Mouse (Mus musculus) midbrain, embryonic 16.5 days (tissue): ENCODE results near the gene Rgs11. TPM values are rescaled to one million over a fixed set of nuclear protein-coding genes. Genes with fewer than 3 reads are reported as not detected.

Source experiments
- ATAC-seq: fragments of 200-750 bp; cut with Nextera tagmentation; 2 replicates; pipeline ENCODE4 v1.8.0; 2017; ENCODE audit warnings: moderate TSS enrichment
- H3K27ac ChIP-seq: fragments of 300-500 bp; sonication (generic); 2 replicates; pipeline ENCODE4 v1.5.1; 2014; ENCODE audit warnings: mild to moderate bottlenecking, low read length, mixed read lengths
- H3K27me3 ChIP-seq: fragments of 300-500 bp; sonication (generic); 2 replicates; pipeline ENCODE4 v1.6.1; 2014; ENCODE audit warnings: low read depth, low read length, mixed read lengths; ENCODE audit not compliant: control insufficient read depth, insufficient read depth
- H3K36me3 ChIP-seq: fragments of 300-500 bp; sonication (generic); 2 replicates; pipeline ENCODE4 v1.6.1; 2014; ENCODE audit warnings: mild to moderate bottlenecking, low read length, moderate library complexity, mixed read lengths; ENCODE audit not compliant: control insufficient read depth, insufficient read depth
- H3K4me1 ChIP-seq: fragments of 300-500 bp; sonication (generic); 2 replicates; pipeline ENCODE4 v1.6.1; 2014; ENCODE audit warnings: mild to moderate bottlenecking, low read length, mixed read lengths; ENCODE audit not compliant: control insufficient read depth, insufficient read depth
- H3K4me2 ChIP-seq: fragments of 300-500 bp; sonication (generic); 2 replicates; pipeline ENCODE4 v1.6.1; 2014; ENCODE audit warnings: mild to moderate bottlenecking, low read length, mixed read lengths
- H3K4me3 ChIP-seq: fragments of 300-500 bp; sonication (generic); 2 replicates; pipeline ENCODE4 v1.5.1; 2014; ENCODE audit warnings: low read depth, mild to moderate bottlenecking, low read length, moderate library complexity, mixed read lengths
- H3K9ac ChIP-seq: fragments of 300-500 bp; sonication (generic); 2 replicates; pipeline ENCODE4 v1.6.1; 2014; ENCODE audit warnings: low read depth, low read length, mixed read lengths
- H3K9me3 ChIP-seq: fragments of 300-500 bp; sonication (generic); replicated peaks from 2 replicates; pipeline ENCODE4 v1.6.1; 2014; ENCODE audit warnings: mild to moderate bottlenecking, low read length, mixed read lengths; ENCODE audit not compliant: control insufficient read depth, poor library complexity, severe bottlenecking
- WGBS: fragments of 180-500 bp; shearing (Covaris S2); extraction: QIAGEN DNeasy Blood & Tissue Kit; methylation state at CpG from one replicate; pipeline ENCODE4 v1.1.7; 2014; 5-methylcytosine and 5-hydroxymethylcytosine counted together
- polyA plus RNA-seq: library from polyadenylated mRNA; unstranded; fragments of >200 nt; fragmentation: Nextera tagmentation; extraction: Ambion mirVana; gene quantifications from 2 replicates; pipeline ENCODE4 v1.2.1, GENCODE M21; 2015

Gene Rgs11
- polyA plus RNA-seq, 1 experiment from 2014 or later: 13.6 TPM

- 88% methylated on average over 7 of the region's 7 CpGs for WGBS
- no peak for ATAC-seq
- H3K4me3 ChIP-seq: no peak overlapping the region
Observed at GRCm38 (mm10) chr17:26212241-26212640, 9.5 kb downstream of the Rgs11 start.

GRCm38 (mm10) chr17:26212681-26213080 lies 9.9 kb downstream of the Rgs11 start:
- no peaks in the 10 kb centered on the region; the same call in 1 of the 2 replicates for H3K36me3 ChIP-seq
- H3K27me3 ChIP-seq: no peaks in the 10 kb centered on the region
- no peak overlapping the region for H3K4me3 ChIP-seq
- no peak overlapping the region for H3K9ac ChIP-seq
- no peaks in the 10 kb centered on the region for H3K4me1 ChIP-seq
- no peak overlapping the region for H3K4me2 ChIP-seq
- WGBS: 87% methylated on average over 11 of the region's 11 CpGs
- H3K27ac ChIP-seq: no peak overlapping the region
- H3K9me3 ChIP-seq: no peaks in the 10 kb centered on the region
- ATAC-seq: no peak

More at GRCm38 (mm10) chr17:26212241-26212640, 9.5 kb downstream of the Rgs11 start:
- no peak overlapping the region for H3K4me2 ChIP-seq
- H3K9ac ChIP-seq: no peak overlapping the region
- no peaks in the 10 kb centered on the region for H3K4me1 ChIP-seq
- no peaks in the 10 kb centered on the region; the same call in 1 of the 2 replicates for H3K36me3 ChIP-seq
- no peaks in the 10 kb centered on the region for H3K27me3 ChIP-seq
- H3K27ac ChIP-seq: no peak overlapping the region
- no peaks in the 10 kb centered on the region for H3K9me3 ChIP-seq

GRCm38 (mm10) chr17:26221508-26221907 lies 18.8 kb downstream of the Rgs11 start:
- Histone ChIP-seq H3K4me3 (no peak overlapping the region), H3K27ac (no peak overlapping the region), H3K4me2 (no peak overlapping the region), H3K27me3 (no peaks in the 10 kb centered on the region), H3K36me3 (peaks cover 3% of the 10 kb centered on the region; the same call in 1 of the 2 replicates), H3K9ac (no peak overlapping the region), H3K4me1 (no peaks in the 10 kb centered on the region), H3K9me3 (no peaks in the 10 kb centered on the region)
- WGBS: 75% methylated on average over 2 of the region's 2 CpGs
- no peak for ATAC-seq

DNA sequence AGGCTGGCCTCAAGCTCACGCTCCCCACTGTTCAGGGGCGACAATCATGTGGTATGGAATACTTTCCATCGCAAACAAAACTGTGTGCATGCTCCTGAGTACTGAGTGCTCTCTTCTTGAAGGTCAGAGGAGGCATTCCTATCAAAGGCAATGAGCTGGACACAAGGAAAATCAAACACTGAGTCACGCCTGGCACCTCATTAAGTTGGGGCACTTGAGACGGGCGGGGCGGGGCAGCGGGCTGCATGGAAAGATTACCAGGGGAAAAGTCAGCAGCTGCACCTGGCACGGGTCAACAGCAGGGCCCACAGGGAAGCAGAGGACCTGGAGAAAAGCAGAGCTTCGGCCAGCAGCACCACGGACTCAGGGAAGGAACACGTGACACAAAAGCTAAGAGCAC lies 22.4 kb downstream of the Rgs11 start:
- no peak for ATAC-seq
- no peak overlapping the region for H3K4me2 ChIP-seq
- H3K9me3 ChIP-seq: no peaks in the 10 kb centered on the region
- no peak overlapping the region for H3K9ac ChIP-seq
- WGBS: 91% methylated on average over 12 of the region's 12 CpGs
- peaks cover under 1% of the 10 kb centered on the region; the same call in 1 of the 2 replicates for H3K36me3 ChIP-seq
- H3K27me3 ChIP-seq: no peaks in the 10 kb centered on the region
- no peak overlapping the region for H3K27ac ChIP-seq
- no peak overlapping the region for H3K4me3 ChIP-seq
- H3K4me1 ChIP-seq: no peaks in the 10 kb centered on the region

DNA sequence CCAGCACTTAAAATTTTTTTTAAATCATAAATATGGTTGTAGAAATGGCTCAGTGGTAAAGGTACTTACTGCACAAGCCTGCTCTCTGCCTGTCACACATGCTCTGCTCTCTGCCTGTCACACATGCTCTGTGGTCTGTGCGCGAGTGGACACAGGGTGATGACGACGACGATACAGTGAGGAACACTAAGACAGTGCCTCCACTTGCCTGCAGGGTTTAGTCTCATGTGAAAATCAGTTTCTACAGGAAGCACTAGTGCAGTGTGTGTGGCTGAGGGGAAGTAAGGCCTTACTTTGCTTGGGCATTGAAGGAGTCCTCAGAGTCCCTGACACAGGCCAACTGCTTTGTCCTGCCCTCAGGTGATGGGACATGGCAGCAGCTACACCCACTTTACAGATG lies 27.0 kb downstream of the Rgs11 start:
- no peak for ATAC-seq
- no peak overlapping the region for H3K27ac ChIP-seq
- H3K4me2 ChIP-seq: no peak overlapping the region
- WGBS: 98% methylated on average over 5 of the region's 5 CpGs
- no peak overlapping the region for H3K9ac ChIP-seq
- H3K27me3 ChIP-seq: no peaks in the 10 kb centered on the region
- no peaks in the 10 kb centered on the region for H3K36me3 ChIP-seq
- no peaks in the 10 kb centered on the region for H3K9me3 ChIP-seq
- H3K4me3 ChIP-seq: no peak overlapping the region
- H3K4me1 ChIP-seq: no peaks in the 10 kb centered on the region

DNA sequence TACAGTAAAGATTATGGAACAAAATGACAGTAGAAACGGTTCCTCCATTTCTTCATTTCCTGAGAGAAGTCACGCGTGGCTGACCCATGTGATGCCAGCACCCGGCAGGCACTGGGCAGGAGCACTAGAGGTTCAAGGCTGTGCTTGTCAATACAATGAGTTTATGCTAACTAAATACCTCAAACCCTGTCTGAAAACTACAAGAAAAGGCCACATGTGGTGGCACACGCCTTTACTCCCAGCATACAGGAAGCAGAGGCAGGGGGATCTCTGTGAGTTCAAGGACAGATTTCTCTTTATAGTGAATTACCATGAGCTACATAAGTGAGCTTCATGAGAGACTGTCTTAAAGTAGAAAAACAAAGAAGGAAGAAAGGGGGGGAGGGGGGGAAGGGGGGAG lies 28.4 kb downstream of the Rgs11 start:
- no peak overlapping the region for H3K9ac ChIP-seq
- no peak overlapping the region for H3K4me2 ChIP-seq
- no peaks in the 10 kb centered on the region for H3K4me1 ChIP-seq
- WGBS: 90% methylated on average over 5 of the region's 5 CpGs
- H3K27ac ChIP-seq: no peak overlapping the region
- ATAC-seq: no peak
- H3K4me3 ChIP-seq: no peak overlapping the region
- no peaks in the 10 kb centered on the region for H3K27me3 ChIP-seq
- H3K36me3 ChIP-seq: no peaks in the 10 kb centered on the region
- H3K9me3 ChIP-seq: no peaks in the 10 kb centered on the region

DNA sequence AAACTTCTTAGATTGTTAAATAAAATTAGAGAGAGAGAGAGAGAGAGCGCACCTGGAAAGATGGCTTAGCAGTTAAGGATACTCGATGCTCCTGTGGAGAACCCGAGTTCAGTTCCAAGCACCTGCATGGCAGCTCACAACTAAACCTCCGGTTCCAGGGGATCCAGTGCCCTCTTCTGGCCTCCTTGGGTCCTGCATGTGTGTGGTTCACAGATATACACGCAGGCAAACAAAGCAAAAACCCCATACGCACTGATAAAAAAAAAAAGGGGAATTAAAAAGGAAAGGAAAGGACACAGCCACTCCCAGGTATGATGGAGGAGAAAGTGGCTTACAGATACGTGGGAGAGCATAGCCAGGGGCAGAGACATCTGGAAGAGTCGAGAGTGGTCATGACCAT lies 30.1 kb downstream of the Rgs11 start:
- ATAC-seq: no peak
- H3K27me3 ChIP-seq: no peaks in the 10 kb centered on the region
- H3K36me3 ChIP-seq: no peaks in the 10 kb centered on the region
- H3K9ac ChIP-seq: no peak overlapping the region
- no peak overlapping the region for H3K4me3 ChIP-seq
- WGBS: 71% methylated on average over 8 of the region's 8 CpGs
- H3K27ac ChIP-seq: no peak overlapping the region
- no peak overlapping the region for H3K4me2 ChIP-seq
- H3K4me1 ChIP-seq: no peaks in the 10 kb centered on the region
- no peaks in the 10 kb centered on the region for H3K9me3 ChIP-seq

GRCm38 (mm10) chr17:26234386-26234785 lies 31.6 kb downstream of the Rgs11 start:
- Histone ChIP-seq H3K36me3 (no peaks in the 10 kb centered on the region), H3K9ac (no peak overlapping the region), H3K27ac (no peak overlapping the region), H3K4me2 (no peak overlapping the region), H3K9me3 (no peaks in the 10 kb centered on the region), H3K4me3 (no peak overlapping the region), H3K27me3 (no peaks in the 10 kb centered on the region), H3K4me1 (no peaks in the 10 kb centered on the region)
- ATAC-seq: no peak
- WGBS: 89% methylated on average over 8 of the region's 8 CpGs

- Histone ChIP-seq H3K9ac (no peak overlapping the region; the same call in 1 of the 2 replicates), H3K27me3 (no peaks in the 10 kb centered on the region), H3K36me3 (no peaks in the 10 kb centered on the region), H3K27ac (no peak overlapping the region), H3K9me3 (no peaks in the 10 kb centered on the region), H3K4me2 (no peak overlapping the region), H3K4me1 (no peaks in the 10 kb centered on the region), H3K4me3 (no peak overlapping the region)
- WGBS: 66% methylated on average over 13 of the region's 13 CpGs
- ATAC-seq: no peak
Observed at GRCm38 (mm10) chr17:26235077-26235815, 32.5 kb downstream of the Rgs11 start.
